Mouse (Mus musculus) testis, adult 2 months (tissue): ENCODE data around the gene Zfp941.
A peak's percentile ranks its signal among the peaks of the same experiment; 100 is the strongest.

ENCODE experiments used
- CTCF ChIP-seq: fragments of 200-500 bp; IDR thresholded peaks from 2 replicates; pipeline ENCODE4 v1.5.1; 2012; ENCODE audit warnings: low read depth, mild to moderate bottlenecking, inconsistent platforms, low read length, moderate library complexity; ENCODE audit not compliant: control insufficient read depth, insufficient read depth, insufficient replicate concordance
- POLR2A ChIP-seq: fragments of 200-500 bp; IDR thresholded peaks from 2 replicates; pipeline ENCODE4 v1.6.1; 2012; ENCODE audit warnings: low read depth, mild to moderate bottlenecking, inconsistent platforms, low read length, moderate library complexity; ENCODE audit not compliant: control insufficient read depth

GRCm38 (mm10) chr7:140856785-140857549, 35.0 kb upstream of the Zfp941 start, which contains the start of gene Ric8a:
- TF ChIP-seq POLR2A: peak; percentile 38
- TF ChIP-seq CTCF: no peak
